In genomic region chr16:53867342-53867741, GRCm38 (mm10) we compare ENCODE assay signal across 18 mouse cellular contexts.
"Had no signal": no experiment of that assay in that cellular context is flagged by ENCODE, and none has a peak within 500 bp of the region (broad histone marks: within the 10 kb centered on the region; RNA-seq: fewer than 3 reads in every experiment).

No protein-coding gene starts in this region.

- H3K36me3 ChIP-seq: midbrain, embryonic 10.5 days; midbrain, embryonic 12.5 days; neural tube, embryonic 13.5 days; neural tube, embryonic 15.5 days; stomach, embryonic 15.5 days had no signal

- DNase-seq: lung, adult 18-20 months; lung, embryonic 14.5 days; lung, postnatal 10 days; lung, postnatal 4 days; midbrain, embryonic 14.5 days; retina, postnatal 1 day; right cerebral cortex, adult 18-20 months; thymus, adult 2 months; thymus, postnatal 25 days; thymus, postnatal 4 days had no signal

- H3K4me1 ChIP-seq: midbrain, embryonic 10.5 days; midbrain, embryonic 12.5 days; neural tube, embryonic 13.5 days; neural tube, embryonic 15.5 days; stomach, embryonic 15.5 days had no signal

- H3K27me3 ChIP-seq: midbrain, embryonic 12.5 days; neural tube, embryonic 13.5 days; neural tube, embryonic 15.5 days; stomach, embryonic 15.5 days had no signal

- H3K4me3 ChIP-seq: midbrain, embryonic 10.5 days; midbrain, embryonic 12.5 days; myocyte; neural tube, embryonic 13.5 days; neural tube, embryonic 15.5 days; stomach, embryonic 15.5 days had no signal

- H3K27ac ChIP-seq: midbrain, embryonic 10.5 days; midbrain, embryonic 12.5 days; neural tube, embryonic 13.5 days; neural tube, embryonic 15.5 days; stomach, embryonic 15.5 days; stomach, postnatal 0 days had no signal

- ATAC-seq: midbrain, embryonic 16.5 days had no signal

- H3K9me3 ChIP-seq: midbrain, embryonic 10.5 days; midbrain, embryonic 12.5 days; neural tube, embryonic 13.5 days; neural tube, embryonic 15.5 days; stomach, embryonic 15.5 days had no signal
